Mouse (Mus musculus) liver, embryonic 14.5 days (tissue): ENCODE data around the gene Dnah8.

Experiments used
- CTCF ChIP-seq: IDR thresholded peaks from 2 replicates; pipeline ENCODE4 v1.5.1; 2016; ENCODE audit warnings: antibody characterized with exemption, low read depth, control low read depth
- EP300 ChIP-seq: IDR thresholded peaks from 2 replicates; pipeline ENCODE4 v1.6.1; 2016; ENCODE audit warnings: antibody characterized with exemption, low read depth

GRCm38 (mm10) chr17:30678523-30678922 is 54.4 kb downstream of the Dnah8 start:
- TF ChIP-seq CTCF (no peak), EP300 (no peak)
